Mouse (Mus musculus): ENCODE data around the gene Rhot2. TPM values are rescaled to one million over a fixed set of nuclear protein-coding genes. Genes with fewer than 3 reads are reported as not detected.

Rhot2 gene
- polyA plus RNA-seq, 1 experiment, result 48.3 TPM

GRCm38 (mm10) chr17:25791320-25791842 is 53.3 kb downstream of the Rhot2 start:
- TF ChIP-seq TCF3 (IDR thresholded peaks at IDR 0.05; ENCODE audit: insufficient read length, low read depth) (no peak), POLR2AphosphoS2 (IDR thresholded peaks at IDR 0.05; ENCODE audit: insufficient read length, low read depth) (peak; percentile 12)
- Histone ChIP-seq H3K36me3 (ENCODE audit: control insufficient read depth, insufficient read depth) (no peaks in the 10 kb centered on the region), H3K27me3 (ENCODE audit: control insufficient read depth, insufficient read depth, insufficient read length) (no peaks in the 10 kb centered on the region), H3K4me3 (peak overlapping the region; percentile 65), H3K4me2 (ENCODE audit: low read depth) (peak overlapping the region; percentile 90), H3ac (ENCODE audit: control insufficient read depth, insufficient read length) (peak overlapping the region; percentile 19), H3K79me2 (ENCODE audit: control insufficient read depth, insufficient read depth) (no peaks in the 10 kb centered on the region)

Other genes with a start within 250 kb of the Rhot2 start
- gene Gng13, start 127.7 kb downstream of the Rhot2 start, polyA plus RNA-seq (2012; fragmentation: generic; extraction: Trizol), result 0.24 TPM
- 7.2 TPM for gene Chtf18, start 117.4 kb downstream of the Rhot2 start, polyA plus RNA-seq (2012; fragmentation: generic; extraction: Trizol)
- 13.0 TPM for gene Rpusd1, start 117.2 kb downstream of the Rhot2 start, polyA plus RNA-seq (2012; fragmentation: generic; extraction: Trizol)
- gene Mslnl, start 108.8 kb downstream of the Rhot2 start, polyA plus RNA-seq (2012; fragmentation: generic; extraction: Trizol), result not detected
- 91.8 TPM for gene Msln, start 90.5 kb downstream of the Rhot2 start, polyA plus RNA-seq (2012; fragmentation: generic; extraction: Trizol)
- 31.4 TPM for gene Narfl, start 71.1 kb downstream of the Rhot2 start, polyA plus RNA-seq (2012; fragmentation: generic; extraction: Trizol)
- gene Haghl, start 59.2 kb downstream of the Rhot2 start, polyA plus RNA-seq (2012; fragmentation: generic; extraction: Trizol), result 29.8 TPM
- 0.08 TPM for gene Ccdc78, start 58.3 kb downstream of the Rhot2 start, polyA plus RNA-seq (2012; fragmentation: generic; extraction: Trizol)
- 61.0 TPM for gene Fam173a, start 52.0 kb downstream of the Rhot2 start, polyA plus RNA-seq (2012; fragmentation: generic; extraction: Trizol)
- gene AC134908.4, start 49.2 kb downstream of the Rhot2 start, polyA plus RNA-seq (2012; fragmentation: generic; extraction: Trizol), result not detected
- gene Metrn, start 47.7 kb downstream of the Rhot2 start, polyA plus RNA-seq (2012; fragmentation: generic; extraction: Trizol), result 44.4 TPM
- 6.0 TPM for gene Fbxl16, start 35.8 kb downstream of the Rhot2 start, polyA plus RNA-seq (2012; fragmentation: generic; extraction: Trizol)
- 18.0 TPM for gene Wdr24, start 21.2 kb downstream of the Rhot2 start, polyA plus RNA-seq (2012; fragmentation: generic; extraction: Trizol)
- 15.5 TPM for gene Jmjd8, start 16.0 kb downstream of the Rhot2 start, polyA plus RNA-seq (2012; fragmentation: generic; extraction: Trizol)
- gene Stub1, start 11.4 kb downstream of the Rhot2 start, polyA plus RNA-seq (2012; fragmentation: generic; extraction: Trizol), result 196 TPM
- 0.67 TPM for gene Rhbdl1, start 7.6 kb downstream of the Rhot2 start, polyA plus RNA-seq (2012; fragmentation: generic; extraction: Trizol)
- gene Gm20683, start 3.1 kb downstream of the Rhot2 start, polyA plus RNA-seq (2012; fragmentation: generic; extraction: Trizol), result 0.67 TPM
- 7.4 TPM for gene Wdr90, start 16.6 kb upstream of the Rhot2 start, polyA plus RNA-seq (2012; fragmentation: generic; extraction: Trizol)
- gene Mcrip2, start 23.9 kb upstream of the Rhot2 start, polyA plus RNA-seq (2012; fragmentation: generic; extraction: Trizol), result 36.7 TPM
- gene Mettl26, start 30.2 kb upstream of the Rhot2 start, polyA plus RNA-seq (2012; fragmentation: generic; extraction: Trizol), result 23.6 TPM
- 0.25 TPM for gene Wfikkn1, start 36.0 kb upstream of the Rhot2 start, polyA plus RNA-seq (2012; fragmentation: generic; extraction: Trizol)
- 18.3 TPM for gene Rab40c, start 74.9 kb upstream of the Rhot2 start, polyA plus RNA-seq (2012; fragmentation: generic; extraction: Trizol)
- 46.3 TPM for gene Pigq, start 100.1 kb upstream of the Rhot2 start, polyA plus RNA-seq (2012; fragmentation: generic; extraction: Trizol)
- 0.17 TPM for gene Nhlrc4, start 100.1 kb upstream of the Rhot2 start, polyA plus RNA-seq (2012; fragmentation: generic; extraction: Trizol)
- gene A930017K11Rik, start 107.7 kb upstream of the Rhot2 start, polyA plus RNA-seq (2012; fragmentation: generic; extraction: Trizol), result 0.02 TPM
- 7.2 TPM for gene Capn15, start 140.9 kb upstream of the Rhot2 start, polyA plus RNA-seq (2012; fragmentation: generic; extraction: Trizol)
- gene Rab11fip3, start 224.7 kb upstream of the Rhot2 start, polyA plus RNA-seq (2012; fragmentation: generic; extraction: Trizol), result 19.7 TPM
- 8.3 TPM for gene Decr2, start 245.5 kb upstream of the Rhot2 start, polyA plus RNA-seq (2012; fragmentation: generic; extraction: Trizol)